Mouse (Mus musculus): ENCODE measurements around the gene Ppp2r2d. TPM values are rescaled to one million over a fixed set of nuclear protein-coding genes. Genes with fewer than 3 reads are reported as not detected.
A peak's percentile ranks its signal among the peaks of the same experiment; 100 is the strongest.

Ppp2r2d gene
- polyA plus RNA-seq, 2 experiments: 40.9 to 48.7 TPM

DNA sequence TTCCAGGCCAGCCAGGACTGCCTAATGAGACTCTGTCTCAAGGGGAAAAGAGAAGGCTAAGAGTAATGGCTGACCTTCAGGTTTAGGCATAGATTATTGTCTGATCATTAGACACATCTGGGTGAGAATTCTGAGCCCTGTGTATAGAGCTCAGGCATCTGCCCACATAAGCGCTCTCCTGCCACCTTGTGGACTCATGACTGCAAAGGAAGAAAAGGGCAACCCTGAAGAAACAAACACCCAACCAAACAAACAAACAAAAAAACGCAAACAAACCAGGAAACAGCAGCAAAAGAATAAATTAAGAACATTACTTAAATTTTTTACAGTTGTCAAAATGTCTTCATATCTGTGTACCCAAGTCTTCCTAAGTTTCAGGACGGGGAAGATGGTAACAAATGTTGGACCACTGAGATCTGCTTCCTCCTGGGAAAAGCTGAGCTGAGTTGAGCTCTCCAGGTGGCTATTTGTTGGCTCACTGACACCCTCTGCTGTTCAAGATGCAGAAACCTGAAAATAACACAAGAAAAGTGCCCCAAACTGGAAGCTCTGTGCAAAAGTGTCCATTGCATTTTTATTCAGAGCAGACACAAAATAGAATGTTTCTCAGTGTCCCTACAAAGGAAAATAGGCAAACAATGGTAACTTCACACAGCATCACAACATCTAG lies 78.0 kb downstream of the Ppp2r2d start:
- peak; percentile 30 for DNase-seq (ENCODE audit: low spot score)
- WGBS: 11% methylated on average over 3 of the region's 3 CpGs
- H3K4me1 ChIP-seq (ENCODE audit: control insufficient read depth, insufficient read depth, low read length): peaks cover 8% of the 10 kb centered on the region; the same call in 1 of the 2 replicates
- H3K9ac ChIP-seq (ENCODE audit: low read depth, low read length, severe bottlenecking): no peak overlapping the region
- H3K4me2 ChIP-seq (replicated peaks; ENCODE audit: low read depth, low read length, severe bottlenecking): no peak overlapping the region
- no peaks in the 10 kb centered on the region for H3K9me3 ChIP-seq (ENCODE audit: control insufficient read depth, low read length)
- H3K27me3 ChIP-seq (ENCODE audit: control insufficient read depth, insufficient read depth, low read length): no peaks in the 10 kb centered on the region
- H3K36me3 ChIP-seq (ENCODE audit: control insufficient read depth, insufficient read depth, low read length): no peaks in the 10 kb centered on the region
- TF ChIP-seq POLR2A (IDR thresholded peaks at IDR 0.05; ENCODE audit: borderline replicate concordance, extremely low read depth, insufficient read depth, insufficient read length): no peak
- H3K4me3 ChIP-seq (replicated peaks; ENCODE audit: low read length): no peak overlapping the region
- ATAC-seq (ENCODE audit: low FRiP score, low read depth): no peak
- H3K27ac ChIP-seq (replicated peaks; ENCODE audit: low read depth, low read length): no peak overlapping the region

DNA sequence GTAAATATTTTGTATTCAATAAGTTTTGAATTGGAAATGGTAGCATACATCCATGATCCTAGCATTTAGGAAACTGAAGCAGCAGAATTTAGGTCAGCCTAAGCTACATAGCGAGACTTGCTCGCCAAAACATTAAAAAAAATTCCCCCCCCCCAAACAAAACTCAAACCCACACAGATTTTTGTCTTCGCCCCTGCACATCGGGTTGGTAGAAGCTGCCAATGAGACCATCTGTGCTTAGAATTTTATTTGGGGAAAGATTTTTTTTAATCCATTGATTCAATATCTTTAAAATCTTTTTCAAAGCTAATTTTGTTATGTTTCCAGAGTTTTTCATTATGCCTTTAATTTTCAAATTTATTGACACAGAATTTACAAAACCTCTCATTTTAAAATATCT lies 82.6 kb downstream of the Ppp2r2d start:
- no peak for DNase-seq (ENCODE audit: low spot score)
- 90% methylated on average over 4 of the region's 4 CpGs for WGBS
- Histone ChIP-seq H3K4me2 (replicated peaks; ENCODE audit: low read depth, low read length, severe bottlenecking) (no peak overlapping the region), H3K27ac (replicated peaks; ENCODE audit: low read depth, low read length) (no peak overlapping the region), H3K27me3 (ENCODE audit: control insufficient read depth, insufficient read depth, low read length) (no peaks in the 10 kb centered on the region), H3K4me1 (ENCODE audit: control insufficient read depth, insufficient read depth, low read length) (no peaks in the 10 kb centered on the region), H3K36me3 (ENCODE audit: control insufficient read depth, insufficient read depth, low read length) (no peaks in the 10 kb centered on the region), H3K4me3 (replicated peaks; ENCODE audit: low read length) (no peak overlapping the region), H3K9ac (ENCODE audit: low read depth, low read length, severe bottlenecking) (no peak overlapping the region), H3K9me3 (ENCODE audit: control insufficient read depth, low read length) (no peaks in the 10 kb centered on the region)
- TF ChIP-seq POLR2A (IDR thresholded peaks at IDR 0.05; ENCODE audit: borderline replicate concordance, extremely low read depth, insufficient read depth, insufficient read length): no peak
- ATAC-seq (ENCODE audit: low FRiP score, low read depth): no peak

Other genes starting within 250 kb of the Ppp2r2d start
- gene Mapk1ip1, start 194 bp downstream of the Ppp2r2d start, polyA plus RNA-seq (2012; rRNA removed): 39.4 and 57.2 TPM in 2 replicates
- 11.4 and 14.3 TPM in 2 replicates for gene Mapk1ip1, start 194 bp downstream of the Ppp2r2d start, polyA plus RNA-seq (2014; fragmentation: Nextera tagmentation; extraction: Ambion mirVana)
- gene Bnip3, start 63.4 kb downstream of the Ppp2r2d start, polyA plus RNA-seq (2012; rRNA removed): 51.5 and 64.5 TPM in 2 replicates
- 92.1 and 96.0 TPM in 2 replicates for gene Bnip3, start 63.4 kb downstream of the Ppp2r2d start, polyA plus RNA-seq (2014; fragmentation: Nextera tagmentation; extraction: Ambion mirVana)
- gene Jakmip3, start 94.7 kb downstream of the Ppp2r2d start, polyA plus RNA-seq (2012; rRNA removed): 1.4 TPM in 2 replicates
- 0.37 and 0.48 TPM in 2 replicates for gene Jakmip3, start 94.7 kb downstream of the Ppp2r2d start, polyA plus RNA-seq (2014; fragmentation: Nextera tagmentation; extraction: Ambion mirVana)
- gene Dpysl4, start 239.9 kb downstream of the Ppp2r2d start, polyA plus RNA-seq (2012; rRNA removed): 26.4 and 30.5 TPM in 2 replicates
- gene Dpysl4, start 239.9 kb downstream of the Ppp2r2d start, polyA plus RNA-seq (2014; fragmentation: Nextera tagmentation; extraction: Ambion mirVana): 19.3 and 21.6 TPM in 2 replicates

Measured in limb, embryonic 14.5 days (tissue).